11 mouse cellular contexts compared by ENCODE assay signal in the genomic region with DNA sequence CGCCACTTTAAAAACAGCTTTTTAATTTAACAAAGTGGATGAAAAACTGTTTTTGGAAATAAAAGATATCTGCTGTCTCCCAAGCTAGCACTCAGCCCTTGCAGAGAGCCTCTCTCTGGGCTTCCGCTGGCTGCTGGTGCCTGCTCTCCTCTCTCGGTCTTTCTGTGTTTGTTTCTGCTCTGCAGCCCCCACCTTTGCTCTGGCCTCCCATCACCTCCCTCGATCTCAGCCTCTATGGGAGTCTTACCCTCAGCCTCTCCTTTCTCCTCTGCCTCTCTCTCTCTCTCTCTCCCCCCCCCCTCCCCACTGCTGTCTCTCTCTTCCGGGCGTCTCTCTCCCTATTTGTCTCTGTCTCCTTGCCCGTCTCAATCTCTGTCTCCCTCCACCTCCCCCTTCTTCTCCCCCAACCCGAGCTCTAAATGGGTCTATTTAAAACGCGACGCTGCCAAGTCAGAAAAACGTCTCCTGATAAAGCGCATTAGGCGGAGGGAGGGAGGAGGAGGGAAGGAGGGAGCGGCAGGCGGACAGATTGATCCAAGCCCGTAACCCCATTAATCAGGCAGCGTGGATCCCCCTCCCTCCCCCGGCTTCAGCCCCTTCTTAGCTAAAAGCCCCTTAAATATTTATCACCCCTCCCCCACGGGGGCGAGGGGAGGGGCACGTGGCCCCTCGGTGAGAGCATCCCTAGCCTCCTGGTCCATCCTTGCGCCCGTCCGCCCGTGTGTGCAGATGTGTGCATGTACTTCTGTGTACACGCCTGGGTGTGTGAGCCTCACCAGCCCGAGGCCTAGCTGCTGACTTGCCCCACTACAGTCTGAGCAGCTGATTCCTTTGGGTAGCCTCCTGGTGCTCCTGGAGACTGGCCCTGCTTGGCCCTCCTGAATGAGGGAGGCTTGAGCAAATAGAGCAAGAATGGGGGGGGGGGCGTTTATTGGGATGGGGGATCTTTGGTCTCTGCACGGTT. TPM values are rescaled to one million over a fixed set of nuclear protein-coding genes. Genes with fewer than 3 reads are reported as not detected.
"Had no signal": no experiment of that assay in that cellular context is flagged by ENCODE, and none has a peak within 500 bp of the region (broad histone marks: within the 10 kb centered on the region; RNA-seq: fewer than 3 reads in every experiment).

No protein-coding gene starts in this region.

RNA-seq across cellular contexts. Expression of a gene that starts 15.1 kb away (rescaled TPM):
- total RNA-seq: liver, adult 2 months; megakaryocyte progenitor cell, adult 5-6 weeks; neutrophil, adult 5-6 weeks had no signal
- polyA plus RNA-seq: large intestine, adult 2 months; myocyte; stomach, postnatal 0 days had no signal

RNA-seq across cellular contexts. Expression of a gene that starts 30.3 kb away (rescaled TPM):
- total RNA-seq: liver, adult 2 months; megakaryocyte progenitor cell, adult 5-6 weeks; neutrophil, adult 5-6 weeks had no signal
- polyA plus RNA-seq: kidney, embryonic 15.5 days; large intestine, adult 2 months; limb, embryonic 13.5 days; liver, adult 2 months; liver, embryonic 14.5 days; lung, postnatal 0 days; myocyte; stomach, postnatal 0 days had no signal

RNA-seq across cellular contexts. Expression of a gene that starts 56.9 kb away (rescaled TPM):
- total RNA-seq: liver, adult 2 months; megakaryocyte progenitor cell, adult 5-6 weeks; neutrophil, adult 5-6 weeks had no signal
- polyA plus RNA-seq: kidney, adult 2 months; kidney, embryonic 15.5 days; large intestine, adult 2 months; limb, embryonic 13.5 days; liver, adult 2 months; liver, embryonic 14.5 days; lung, postnatal 0 days; myocyte; stomach, postnatal 0 days had no signal
